Mouse (Mus musculus): Measurements from ENCODE around the gene Tm9sf4.

DNA sequence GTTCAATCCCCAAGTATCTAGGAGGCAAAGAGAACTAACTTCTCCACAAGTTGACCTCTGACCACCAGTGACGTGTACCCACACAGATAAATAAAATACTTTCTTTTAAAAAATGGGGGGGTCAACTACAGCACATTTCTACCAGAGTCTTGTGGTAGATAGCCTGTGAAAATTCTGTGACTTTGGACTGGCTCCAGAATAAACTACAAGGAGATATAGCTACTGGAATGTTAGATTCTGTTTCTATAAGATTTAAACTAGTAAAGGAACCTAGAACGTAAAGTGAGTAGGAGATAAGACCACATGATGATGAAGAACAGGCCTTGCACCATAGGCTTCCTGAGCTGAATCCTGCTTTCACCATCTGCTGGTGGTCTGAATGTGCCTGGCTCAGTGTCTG, 26.7 kb downstream of the Tm9sf4 start:
- TF ChIP-seq CTCF (IDR thresholded peaks at IDR 0.05; ENCODE audit: control insufficient read depth, insufficient read depth, low read length) = no peak
- no peak for TF ChIP-seq POLR2A (IDR thresholded peaks at IDR 0.05; ENCODE audit: borderline replicate concordance, control insufficient read depth, low read depth, low read length)
